Mouse (Mus musculus): ENCODE data around the gene Stkld1. TPM values are rescaled to one million over a fixed set of nuclear protein-coding genes. Genes with fewer than 3 reads are reported as not detected.

The Stkld1 gene
- polyA plus RNA-seq, 1 experiment from 2014 or later = 0.11 TPM

DNA sequence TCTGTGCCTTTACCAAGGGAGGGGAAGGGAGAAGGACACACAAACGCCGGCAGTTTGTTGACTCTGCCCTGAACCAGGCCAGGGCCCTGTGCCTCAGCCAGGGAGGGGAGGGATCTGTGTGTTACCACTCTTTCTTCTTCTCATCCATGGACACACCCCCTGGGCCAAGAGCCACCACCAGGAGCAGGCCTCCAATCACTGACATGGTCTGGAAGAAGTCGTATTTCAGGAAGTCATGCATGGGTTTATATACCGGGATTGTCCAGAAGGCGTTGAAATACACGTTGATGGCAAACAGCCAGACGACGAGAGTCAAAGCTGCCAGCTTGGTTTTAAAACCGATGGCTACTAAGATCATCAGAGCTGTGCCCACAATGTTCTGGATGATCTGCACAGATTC lies 12.1 kb upstream of the Stkld1 start:
- H3K9me3 ChIP-seq = no peaks in the 10 kb centered on the region
- H3K4me1 ChIP-seq = peaks cover 13% of the 10 kb centered on the region
- H3K36me3 ChIP-seq (replicated peaks) = peaks cover 97% of the 10 kb centered on the region
- WGBS = 84% methylated on average over 9 of the region's 9 CpGs
- H3K27ac ChIP-seq (replicated peaks) = no peak overlapping the region
- no peak overlapping the region for H3K4me3 ChIP-seq
- DNase-seq (ENCODE audit: low spot score) = no peak
- no peaks in the 10 kb centered on the region for H3K27me3 ChIP-seq (replicated peaks; ENCODE audit: low read depth, poor library complexity, severe bottlenecking)

- H3K4me3 ChIP-seq = no peak overlapping the region
- H3K27me3 ChIP-seq (replicated peaks; ENCODE audit: low read depth, poor library complexity, severe bottlenecking) = no peaks in the 10 kb centered on the region
- H3K9me3 ChIP-seq = no peaks in the 10 kb centered on the region
- no peak for DNase-seq (ENCODE audit: low spot score)
- H3K27ac ChIP-seq (replicated peaks) = no peak overlapping the region
- WGBS = 93% methylated on average over 6 of the region's 6 CpGs
- H3K4me1 ChIP-seq = peaks cover 21% of the 10 kb centered on the region
- H3K36me3 ChIP-seq (replicated peaks) = peaks cover 89% of the 10 kb centered on the region
These were observed 5.9 kb upstream of the Stkld1 start for GRCm38 (mm10) chr2:26927745-26928476.

DNA sequence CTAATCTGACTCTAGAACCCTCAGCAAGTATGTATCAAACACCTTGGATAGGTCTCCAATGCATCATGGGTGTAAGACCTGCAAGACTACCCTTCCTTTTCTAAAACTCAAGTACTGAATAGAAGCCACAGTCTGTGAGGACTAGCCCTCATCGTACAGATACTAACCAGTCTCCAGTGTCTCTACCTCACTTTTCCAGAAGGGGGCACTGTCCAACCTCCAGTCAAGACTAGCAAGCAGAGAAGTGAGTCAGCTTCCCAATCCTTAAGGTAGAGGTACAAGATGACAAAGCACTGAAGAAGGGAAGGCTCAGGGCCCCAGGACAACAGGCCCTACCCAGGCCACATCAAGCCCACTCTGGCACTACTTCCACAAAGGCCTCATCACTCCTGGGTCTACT lies 3.5 kb upstream of the Stkld1 start:
- WGBS = 45% methylated on average over 1 of the region's 1 CpGs

GRCm38 (mm10) chr2:26932473-26933303 lies 1.2 kb upstream of the Stkld1 start:
- WGBS = 3% methylated on average over 49 of the region's 49 CpGs
- Histone ChIP-seq H3K27me3 (replicated peaks; ENCODE audit: low read depth, poor library complexity, severe bottlenecking) (no peaks in the 10 kb centered on the region), H3K36me3 (replicated peaks) (peaks cover 41% of the 10 kb centered on the region), H3K27ac (replicated peaks) (peak overlapping the region; percentile 98), H3K4me3 (peak overlapping the region; percentile 99), H3K9me3 (no peaks in the 10 kb centered on the region), H3K4me1 (peaks cover 31% of the 10 kb centered on the region)
- DNase-seq (ENCODE audit: low spot score) = no peak

More for the DNA sequence above, 3.5 kb upstream of the Stkld1 start:
- Histone ChIP-seq H3K27ac (replicated peaks) (no peak overlapping the region), H3K4me1 (peaks cover 31% of the 10 kb centered on the region), H3K27me3 (replicated peaks; ENCODE audit: low read depth, poor library complexity, severe bottlenecking) (no peaks in the 10 kb centered on the region), H3K9me3 (no peaks in the 10 kb centered on the region), H3K36me3 (replicated peaks) (peaks cover 64% of the 10 kb centered on the region), H3K4me3 (peak overlapping the region; percentile 14; the same call in 1 of the 2 replicates)
- peak; percentile 56 for DNase-seq (ENCODE audit: low spot score)

DNA sequence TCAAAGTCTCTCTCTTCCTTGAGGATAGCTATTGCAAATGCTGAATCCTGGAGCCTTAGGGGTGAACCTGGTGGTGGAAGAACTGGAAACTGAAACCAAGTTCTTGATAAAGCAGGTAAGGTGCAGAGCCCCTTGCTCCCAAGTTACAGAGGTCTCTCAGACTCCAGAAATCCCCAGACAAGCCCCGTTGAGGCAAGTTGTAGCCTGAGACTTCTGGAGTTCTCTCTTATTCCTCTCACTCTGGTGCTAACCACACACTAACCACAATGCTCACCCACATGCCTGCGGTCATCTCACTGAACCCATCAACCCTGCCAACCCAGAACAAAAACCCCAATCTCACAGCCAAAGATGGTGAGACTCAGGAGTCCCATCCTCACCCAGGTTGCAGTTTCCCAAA lies 1.4 kb downstream of the Stkld1 start:
- WGBS = 90% methylated on average over 2 of the region's 2 CpGs
- H3K27ac ChIP-seq (replicated peaks) = no peak overlapping the region
- no peak for DNase-seq (ENCODE audit: low spot score)

GRCm38 (mm10) chr2:26936425-26936824 lies 2.6 kb downstream of the Stkld1 start:
- Histone ChIP-seq H3K4me1 (peaks cover 21% of the 10 kb centered on the region), H3K27me3 (replicated peaks; ENCODE audit: low read depth, poor library complexity, severe bottlenecking) (no peaks in the 10 kb centered on the region), H3K27ac (replicated peaks) (no peak overlapping the region), H3K9me3 (no peaks in the 10 kb centered on the region), H3K36me3 (replicated peaks) (peaks cover 4% of the 10 kb centered on the region), H3K4me3 (no peak overlapping the region)
- WGBS = 71% methylated on average over 1 of the region's 1 CpGs
- no peak for DNase-seq (ENCODE audit: low spot score)

More for the DNA sequence above, 1.4 kb downstream of the Stkld1 start:
- H3K4me3 ChIP-seq = no peak overlapping the region
- peaks cover 15% of the 10 kb centered on the region for H3K36me3 ChIP-seq (replicated peaks)
- no peaks in the 10 kb centered on the region for H3K9me3 ChIP-seq
- no peaks in the 10 kb centered on the region for H3K27me3 ChIP-seq (replicated peaks; ENCODE audit: low read depth, poor library complexity, severe bottlenecking)
- H3K4me1 ChIP-seq = peaks cover 31% of the 10 kb centered on the region

- no peak for DNase-seq (ENCODE audit: low spot score)
- Histone ChIP-seq H3K36me3 (replicated peaks) (peaks cover 2% of the 10 kb centered on the region; the same call in 1 of the 2 replicates), H3K27me3 (replicated peaks; ENCODE audit: low read depth, poor library complexity, severe bottlenecking) (no peaks in the 10 kb centered on the region), H3K4me3 (no peak overlapping the region), H3K4me1 (no peaks in the 10 kb centered on the region), H3K27ac (replicated peaks) (no peak overlapping the region), H3K9me3 (no peaks in the 10 kb centered on the region)
- 51% methylated on average over 5 of the region's 5 CpGs for WGBS
These were observed 7.7 kb downstream of the Stkld1 start for GRCm38 (mm10) chr2:26941539-26941938.

DNA sequence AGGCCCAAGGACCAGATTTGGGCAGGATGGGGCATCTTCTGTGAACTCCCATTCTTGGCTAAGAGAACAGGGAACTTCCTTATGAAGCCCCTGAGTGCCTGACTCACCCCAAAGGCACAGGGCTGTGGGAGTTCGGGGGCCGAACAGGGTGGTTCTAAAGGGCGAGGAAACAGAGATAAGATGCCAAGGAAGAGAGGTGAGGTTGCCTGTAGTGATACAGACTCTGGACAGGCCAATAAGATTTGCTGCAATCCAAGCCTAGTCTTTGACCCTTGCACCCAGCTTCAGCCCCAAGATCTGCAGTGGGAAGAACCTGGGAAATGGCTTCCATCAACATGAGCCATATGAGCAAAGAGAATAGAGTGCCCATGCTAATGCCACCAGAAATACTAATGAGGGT lies 9.4 kb downstream of the Stkld1 start:
- H3K27me3 ChIP-seq (replicated peaks; ENCODE audit: low read depth, poor library complexity, severe bottlenecking) = no peaks in the 10 kb centered on the region
- no peaks in the 10 kb centered on the region for H3K4me1 ChIP-seq
- DNase-seq (ENCODE audit: low spot score) = no peak
- peaks cover 16% of the 10 kb centered on the region; the same call in 1 of the 2 replicates for H3K36me3 ChIP-seq (replicated peaks)
- 82% methylated on average over 3 of the region's 3 CpGs for WGBS
- no peak overlapping the region for H3K27ac ChIP-seq (replicated peaks)
- H3K9me3 ChIP-seq = no peaks in the 10 kb centered on the region
- no peak overlapping the region for H3K4me3 ChIP-seq

DNA sequence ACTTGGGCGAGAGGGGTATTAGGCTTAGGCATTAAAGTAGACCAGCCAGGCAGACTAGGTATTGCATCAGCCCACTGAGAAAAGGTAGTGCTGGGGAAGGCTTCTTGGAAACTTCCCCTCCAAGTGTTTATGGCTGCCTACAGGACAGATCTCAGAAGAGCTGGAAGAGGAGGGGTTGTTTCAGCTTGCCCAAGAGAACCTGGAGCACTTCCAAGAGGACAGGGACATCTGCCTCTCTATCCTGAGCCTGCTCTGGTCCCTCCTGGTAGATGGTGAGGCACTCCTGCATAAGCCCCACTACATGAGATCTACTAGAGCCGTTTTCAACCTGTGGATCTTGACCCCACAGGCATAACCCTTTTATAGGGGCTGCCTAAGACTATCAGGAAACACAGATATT lies 16.6 kb downstream of the Stkld1 start:
- no peaks in the 10 kb centered on the region for H3K4me1 ChIP-seq
- no peaks in the 10 kb centered on the region for H3K27me3 ChIP-seq (replicated peaks; ENCODE audit: low read depth, poor library complexity, severe bottlenecking)
- no peak for DNase-seq (ENCODE audit: low spot score)
- no peak overlapping the region for H3K27ac ChIP-seq (replicated peaks)
- H3K36me3 ChIP-seq (replicated peaks) = peaks cover 88% of the 10 kb centered on the region
- H3K4me3 ChIP-seq = no peak overlapping the region
- WGBS = 88% methylated on average over 2 of the region's 2 CpGs
- H3K9me3 ChIP-seq = no peaks in the 10 kb centered on the region

DNA sequence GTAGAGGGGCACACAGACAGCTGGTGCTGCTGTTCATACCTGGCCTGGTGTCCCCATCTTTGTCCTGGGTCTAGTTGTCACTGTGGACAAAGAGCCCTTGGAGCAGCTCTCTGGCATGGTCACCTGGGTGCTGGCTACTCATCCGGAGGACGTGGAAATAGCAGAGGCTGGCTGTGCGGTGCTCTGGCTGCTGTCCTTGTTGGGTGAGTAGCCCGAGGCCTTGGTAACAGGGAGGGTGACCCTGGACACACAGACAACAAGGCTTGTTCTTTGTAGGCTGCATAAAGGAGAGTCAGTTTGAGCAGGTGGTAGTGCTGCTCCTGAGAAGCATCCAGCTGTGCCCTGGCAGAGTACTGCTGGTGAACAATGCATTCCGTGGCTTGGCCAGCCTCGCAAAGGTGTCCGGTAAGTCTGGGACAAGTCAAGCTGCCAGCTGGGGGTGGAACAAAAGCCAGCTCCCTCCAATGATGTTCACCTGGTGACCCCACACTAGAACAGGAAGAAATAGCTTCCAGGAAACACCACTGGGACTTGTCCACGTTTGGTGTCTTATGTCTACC lies 17.6 kb downstream of the Stkld1 start:
- DNase-seq (ENCODE audit: low spot score) = no peak
- Histone ChIP-seq H3K9me3 (no peaks in the 10 kb centered on the region), H3K36me3 (replicated peaks) (peaks cover 98% of the 10 kb centered on the region), H3K27me3 (replicated peaks; ENCODE audit: low read depth, poor library complexity, severe bottlenecking) (no peaks in the 10 kb centered on the region), H3K4me1 (no peaks in the 10 kb centered on the region), H3K27ac (replicated peaks) (no peak overlapping the region), H3K4me3 (no peak overlapping the region)
- 88% methylated on average over 8 of the region's 8 CpGs for WGBS

DNA sequence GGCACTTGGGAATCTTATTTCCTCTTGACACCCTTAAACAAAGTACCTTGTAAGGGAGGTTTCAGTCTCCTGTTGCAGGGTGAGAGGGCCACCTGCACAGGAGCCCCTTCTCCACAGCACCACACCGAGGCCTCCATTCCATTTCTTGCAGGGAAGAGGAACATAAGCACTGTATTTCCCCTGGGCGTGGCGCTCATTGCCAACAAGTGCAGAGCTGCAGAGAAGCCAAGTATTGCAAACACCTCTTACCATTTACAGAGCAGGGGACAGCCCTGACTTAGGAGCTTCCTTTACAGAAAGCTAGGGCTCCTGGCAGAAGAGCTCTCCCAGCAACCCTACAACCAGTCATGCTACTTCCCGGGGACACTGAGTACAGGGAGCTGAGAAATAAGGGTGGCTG lies 18.3 kb downstream of the Stkld1 start:
- 95% methylated on average over 4 of the region's 4 CpGs for WGBS
- H3K27me3 ChIP-seq (replicated peaks; ENCODE audit: low read depth, poor library complexity, severe bottlenecking) = no peaks in the 10 kb centered on the region
- peaks cover 98% of the 10 kb centered on the region for H3K36me3 ChIP-seq (replicated peaks)
- H3K4me1 ChIP-seq = no peaks in the 10 kb centered on the region
- no peaks in the 10 kb centered on the region for H3K9me3 ChIP-seq
- no peak for DNase-seq (ENCODE audit: low spot score)
- H3K27ac ChIP-seq (replicated peaks) = no peak overlapping the region
- H3K4me3 ChIP-seq = no peak overlapping the region

- Histone ChIP-seq H3K27me3 (replicated peaks; ENCODE audit: low read depth, poor library complexity, severe bottlenecking) (no peaks in the 10 kb centered on the region), H3K27ac (replicated peaks) (no peak overlapping the region), H3K4me3 (no peak overlapping the region), H3K4me1 (no peaks in the 10 kb centered on the region), H3K9me3 (no peaks in the 10 kb centered on the region), H3K36me3 (replicated peaks) (peaks cover 99% of the 10 kb centered on the region)
- 87% methylated on average over 8 of the region's 8 CpGs for WGBS
- DNase-seq (ENCODE audit: low spot score) = no peak
These were observed 19.0 kb downstream of the Stkld1 start for GRCm38 (mm10) chr2:26952866-26953265.
